Mouse (Mus musculus): ENCODE measurements around the gene Lmod3. TPM values are rescaled to one million over a fixed set of nuclear protein-coding genes. Genes with fewer than 3 reads are reported as not detected.

The Lmod3 gene
- total and polyA plus RNA-seq, 3 experiments, result not detected

Other genes starting within 250 kb of the Lmod3 start
- gene Fam19a4, start 192.3 kb downstream of the Lmod3 start, total RNA-seq (2021), result 1 to 10 TPM in 1 of 2 experiments, under 1 TPM in 1; 0.98 to 1.6 TPM
- gene Fam19a4, start 192.3 kb downstream of the Lmod3 start, polyA plus RNA-seq (2012; rRNA removed), result 0.11 and 0.37 TPM in 2 replicates
- 10 to 100 TPM; 32.4 to 45.8 TPM for gene Eogt, start 103.6 kb downstream of the Lmod3 start, total RNA-seq (2021)
- gene Eogt, start 103.6 kb downstream of the Lmod3 start, polyA plus RNA-seq (2012; rRNA removed), result 13.3 and 22.3 TPM in 2 replicates
- 10 to 100 TPM; 49.3 to 61.8 TPM for gene Tmf1, start 73.6 kb downstream of the Lmod3 start, total RNA-seq (2021)
- gene Tmf1, start 73.6 kb downstream of the Lmod3 start, polyA plus RNA-seq (2012; rRNA removed), result 1.9 and 2.4 TPM in 2 replicates
- gene Uba3, start 47.1 kb downstream of the Lmod3 start, total RNA-seq (2021), result 10 to 100 TPM; 60.0 to 66.6 TPM
- 3.4 and 3.7 TPM in 2 replicates for gene Uba3, start 47.1 kb downstream of the Lmod3 start, polyA plus RNA-seq (2012; rRNA removed)
- 100 to 1,000 TPM; 115 to 146 TPM for gene Arl6ip5, start 42.1 kb downstream of the Lmod3 start, total RNA-seq (2021)
- 40.7 and 47.9 TPM in 2 replicates for gene Arl6ip5, start 42.1 kb downstream of the Lmod3 start, polyA plus RNA-seq (2012; rRNA removed)

Data from adrenal gland, adult 2 months (tissue).